Mouse (Mus musculus) MN1 (cell line): ENCODE data around the gene Ccl3.

Experiments used
- DNase-seq: peaks from one replicate; pipeline ENCODE4 v3.0.0-alpha.2; 2016; ENCODE audit warnings: low spot score

Ccl3 gene

DNA sequence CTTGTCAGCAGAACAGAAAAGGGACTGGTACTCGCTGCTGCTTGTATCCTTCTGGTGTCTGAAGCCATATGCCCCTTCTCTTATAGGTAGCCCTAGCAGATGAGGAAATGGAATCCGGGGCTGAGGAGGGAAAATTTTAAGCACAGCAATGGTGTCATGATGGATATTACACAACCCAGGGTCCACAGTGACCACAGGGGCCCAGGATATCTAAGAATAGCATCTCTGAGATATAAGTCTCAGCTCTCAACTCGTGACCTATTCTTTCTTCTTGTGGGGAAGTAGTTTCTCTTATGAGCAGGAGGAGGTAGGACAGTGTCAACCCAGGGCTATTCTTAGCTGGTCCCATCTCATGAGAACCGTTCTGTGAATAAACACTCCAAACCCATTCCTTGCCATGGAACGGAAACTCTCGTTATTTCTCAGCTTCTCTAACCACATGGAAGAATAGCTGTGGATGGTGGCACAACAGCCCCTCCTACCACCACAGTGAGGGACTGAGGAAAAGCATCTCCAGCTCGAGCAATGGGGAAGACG, at the start of gene Ccl3:
Gene Ccl3 (minus strand): TSS at position 51 of the 537 bp plus-strand sequence.
- no peak for DNase-seq

DNA sequence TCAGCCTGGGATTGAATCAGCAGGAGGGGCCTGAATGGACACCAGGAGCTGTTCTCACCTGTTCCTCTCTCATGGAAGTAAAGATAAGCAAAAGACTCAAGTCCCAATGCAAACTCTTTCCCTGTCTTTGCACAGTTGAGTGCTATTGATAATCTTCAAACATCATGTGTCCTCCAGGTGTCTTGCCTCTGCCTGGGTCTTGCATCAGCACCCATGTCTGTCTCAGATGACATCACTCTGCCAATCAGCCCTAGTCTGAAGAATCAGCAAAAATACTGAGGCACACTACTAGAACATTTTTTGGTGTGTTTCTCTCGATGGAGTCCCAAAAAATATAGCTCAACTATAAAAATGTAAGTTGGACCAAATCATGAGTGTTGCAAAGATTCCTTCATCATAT, 42.9 kb upstream of the Ccl3 start:
- no peak for DNase-seq

DNA sequence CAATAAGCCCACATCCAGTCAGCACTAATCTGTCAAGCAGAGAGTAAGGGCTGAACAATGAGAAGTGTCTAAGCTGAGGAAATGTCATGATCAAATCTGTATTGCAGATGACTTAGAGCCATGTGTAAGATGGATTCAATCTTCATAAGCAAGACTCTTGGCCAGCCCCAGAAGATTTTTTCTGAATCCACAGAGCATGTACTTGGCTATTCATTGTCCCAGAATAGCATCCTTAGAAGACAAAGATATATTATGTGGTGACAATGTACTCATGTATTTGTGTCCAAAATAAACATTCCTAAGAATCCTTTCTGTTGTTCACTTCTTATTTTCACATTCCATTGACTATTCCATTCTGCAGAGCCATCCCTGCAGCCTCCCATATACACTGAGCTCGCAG, 40.8 kb upstream of the Ccl3 start:
- no peak for DNase-seq

- no peak for DNase-seq
Observed at GRCm38 (mm10) chr11:83675665-83676064, 26.5 kb upstream of the Ccl3 start.

GRCm38 (mm10) chr11:83671743-83672142, 22.6 kb upstream of the Ccl3 start:
- no peak for DNase-seq

- no peak for DNase-seq
Observed at GRCm38 (mm10) chr11:83663532-83663931, 14.4 kb upstream of the Ccl3 start.

- DNase-seq: peak; percentile 3
Observed at GRCm38 (mm10) chr11:83662204-83662603, 13.0 kb upstream of the Ccl3 start, which contains the start of gene Ccl4. Ccl4 (plus strand) TSS chr11:83662584.

DNA sequence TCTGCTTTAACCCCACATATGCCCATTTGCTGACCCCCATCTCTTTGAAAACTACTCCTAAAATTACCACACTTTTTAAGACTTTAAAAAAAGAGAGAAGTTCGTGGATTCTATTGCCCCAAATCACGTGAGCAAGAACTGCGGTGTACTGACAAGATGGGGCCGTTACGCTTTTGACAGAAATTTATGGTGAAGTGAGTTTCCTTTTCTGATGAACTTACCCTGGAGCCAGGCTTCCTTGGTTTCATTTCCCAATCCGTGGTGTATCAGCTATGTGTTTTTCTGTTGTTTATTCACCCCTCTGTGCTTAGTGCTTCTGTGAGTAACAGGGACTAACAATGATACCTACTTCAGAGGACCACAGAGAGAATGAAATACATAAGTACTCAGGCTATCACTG, 9.6 kb upstream of the Ccl3 start:
- no peak for DNase-seq

GRCm38 (mm10) chr11:83657508-83657907, 8.4 kb upstream of the Ccl3 start:
- no peak for DNase-seq

- no peak for DNase-seq
Observed at GRCm38 (mm10) chr11:83654606-83655005, 5.5 kb upstream of the Ccl3 start.

DNA sequence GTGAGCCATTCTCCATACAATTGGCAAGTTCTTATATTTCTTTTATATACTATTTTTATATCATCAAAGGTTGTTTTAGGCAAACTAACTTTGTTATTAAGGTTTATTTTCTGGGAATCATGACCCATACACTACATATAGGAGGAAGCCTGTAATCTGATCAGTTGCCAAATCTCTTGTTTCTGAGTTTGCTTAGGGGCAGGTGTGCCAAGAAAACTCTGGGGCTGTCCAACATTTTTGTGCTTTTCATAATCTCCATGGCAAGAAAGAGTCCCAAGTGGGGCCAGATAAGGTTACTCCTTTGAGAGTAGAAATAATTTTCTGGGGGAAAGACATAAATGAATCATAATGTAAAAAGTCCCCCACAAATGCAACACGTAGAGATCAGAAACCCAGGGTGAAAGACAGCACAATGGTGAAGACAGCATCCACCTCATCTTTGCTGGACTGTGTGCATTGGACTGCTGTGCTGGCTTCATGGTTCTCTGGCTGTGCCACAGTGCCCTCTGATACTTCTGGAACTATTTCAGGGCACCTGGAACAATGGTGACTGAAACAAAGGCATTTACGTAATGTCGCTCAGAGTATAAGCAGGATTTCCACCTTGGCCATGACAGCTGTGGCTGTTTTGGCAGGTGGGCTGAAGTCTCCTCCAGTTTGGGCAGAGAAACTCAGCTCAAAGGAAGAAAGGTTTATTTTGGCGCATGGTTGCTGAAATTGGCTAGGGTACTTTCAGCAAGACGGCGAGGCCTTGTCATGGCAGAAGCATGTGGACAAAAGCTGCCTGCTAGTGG, 2.6 kb downstream of the Ccl3 start:
- no peak for DNase-seq

DNA sequence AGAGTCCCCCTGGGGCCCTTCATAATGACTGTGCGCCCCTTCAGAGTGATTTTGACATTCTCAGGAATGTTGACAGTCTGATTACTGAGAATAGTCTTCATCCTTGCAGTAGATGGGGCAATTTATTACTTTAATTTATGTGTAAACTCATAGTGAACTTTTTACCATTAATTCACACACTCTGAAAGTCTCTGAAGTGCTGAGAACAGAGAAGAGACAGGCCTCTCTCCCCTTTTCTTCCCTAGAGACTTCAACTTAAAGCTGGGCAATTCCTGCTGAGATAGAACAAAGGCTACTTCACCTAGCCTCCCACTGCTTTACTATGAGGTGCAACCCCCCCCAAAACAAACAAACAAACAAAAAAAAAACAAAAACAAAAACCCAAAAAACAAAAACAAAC, 3.6 kb downstream of the Ccl3 start, which contains the start of gene Rpl9-ps1:
Gene Rpl9-ps1 (minus strand): TSS at position 101 of the 400 bp plus-strand sequence.
- DNase-seq: no peak

GRCm38 (mm10) chr11:83641216-83641615, 7.9 kb downstream of the Ccl3 start:
- DNase-seq: no peak

GRCm38 (mm10) chr11:83640141-83640540, 9.0 kb downstream of the Ccl3 start:
- no peak for DNase-seq

DNA sequence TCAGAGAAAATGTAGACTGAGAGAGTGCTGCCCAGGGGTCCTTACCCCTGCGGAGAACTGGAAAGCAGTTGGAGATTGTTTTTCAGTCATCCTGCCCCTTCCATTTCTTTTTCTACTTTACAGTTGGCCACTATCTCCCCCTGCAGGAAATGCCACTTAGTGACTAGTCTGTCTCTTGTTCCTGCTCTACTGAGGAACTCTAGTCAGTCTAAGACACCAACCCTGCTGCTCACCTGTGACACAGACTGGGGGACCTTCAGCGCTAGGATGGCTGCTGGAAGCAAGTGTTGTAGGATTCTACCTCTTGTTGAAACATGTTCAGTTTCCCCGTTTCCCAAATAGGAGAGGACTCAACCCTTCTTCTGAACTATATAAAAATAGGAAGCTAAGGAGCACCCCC, 9.6 kb downstream of the Ccl3 start:
- no peak for DNase-seq

GRCm38 (mm10) chr11:83638934-83639333, 10.2 kb downstream of the Ccl3 start:
- no peak for DNase-seq

GRCm38 (mm10) chr11:83636742-83637235, 12.4 kb downstream of the Ccl3 start:
- DNase-seq: no peak

DNA sequence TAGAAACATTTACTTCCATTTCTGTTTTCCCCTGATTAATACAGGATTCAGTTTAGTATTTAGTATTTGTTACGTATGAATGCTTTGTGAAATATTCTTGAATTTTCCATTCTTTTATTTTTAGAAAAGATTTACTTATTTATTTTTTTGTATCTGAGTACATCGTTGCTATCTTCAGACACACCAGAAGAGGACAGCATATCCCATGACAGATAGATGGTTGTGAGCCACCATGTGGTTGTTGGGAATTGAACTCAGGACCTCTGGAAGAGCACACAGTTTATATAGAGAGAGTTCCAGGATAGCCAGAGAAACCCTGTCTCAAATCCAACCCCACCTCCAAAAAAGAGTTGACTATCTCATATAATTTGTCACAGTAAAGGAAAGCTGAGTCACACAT, 14.3 kb downstream of the Ccl3 start:
- no peak for DNase-seq

GRCm38 (mm10) chr11:83634425-83634824, 14.7 kb downstream of the Ccl3 start:
- DNase-seq: no peak

DNA sequence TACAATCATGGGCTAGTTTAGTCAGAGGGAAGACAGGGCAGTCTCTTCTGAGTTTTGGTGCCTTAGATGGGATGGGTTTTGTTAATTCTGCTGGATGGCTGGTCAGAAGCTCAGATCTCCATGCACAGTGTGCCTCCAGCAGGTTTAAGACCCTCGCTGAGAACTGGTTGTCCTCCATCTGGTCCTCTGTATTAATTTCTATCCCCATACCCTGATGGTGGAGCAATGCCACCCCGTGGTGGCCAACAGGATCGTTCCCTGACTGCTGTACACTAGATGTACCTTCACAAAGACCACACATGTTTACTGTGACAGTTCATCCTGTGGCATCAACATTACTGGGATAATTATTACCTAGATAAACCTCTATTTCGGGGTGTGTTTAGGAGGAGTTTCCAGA, 16.4 kb downstream of the Ccl3 start:
- peak; percentile 13 for DNase-seq

- DNase-seq: no peak
Observed at GRCm38 (mm10) chr11:83631065-83631464, 18.1 kb downstream of the Ccl3 start.

GRCm38 (mm10) chr11:83630630-83631029, 18.5 kb downstream of the Ccl3 start:
- no peak for DNase-seq

GRCm38 (mm10) chr11:83628808-83629207, 20.3 kb downstream of the Ccl3 start:
- DNase-seq: no peak

GRCm38 (mm10) chr11:83623586-83623985, 25.6 kb downstream of the Ccl3 start:
- DNase-seq: no peak
